Mouse (Mus musculus) inflammation-experienced regulatory T-cells, adult 6 months (primary cell): ENCODE results near the gene Selplg. TPM values are rescaled to one million over a fixed set of nuclear protein-coding genes. Genes with fewer than 3 reads are reported as not detected.
A peak's percentile ranks its signal among the peaks of the same experiment; 100 is the strongest.
"Not testable (repeated sequence)": the region's sequence is repeated elsewhere in the genome, so short reads cannot be mapped to it uniquely, and the experiment has no call there.

Experiments used
- ATAC-seq: one replicate; pipeline ENCODE4 v1.8.0; 2017
- polyA plus RNA-seq, 3 experiments: library from polyadenylated mRNA; unstranded; fragments of 100-300 nt; shearing (Covaris generic); gene quantifications; one replicate each; pipeline ENCODE4 v1.2.1; 2017

The Selplg gene
- polyA plus RNA-seq, 3 experiments from 2014 or later: 457 to 620 (median 469) TPM

DNA sequence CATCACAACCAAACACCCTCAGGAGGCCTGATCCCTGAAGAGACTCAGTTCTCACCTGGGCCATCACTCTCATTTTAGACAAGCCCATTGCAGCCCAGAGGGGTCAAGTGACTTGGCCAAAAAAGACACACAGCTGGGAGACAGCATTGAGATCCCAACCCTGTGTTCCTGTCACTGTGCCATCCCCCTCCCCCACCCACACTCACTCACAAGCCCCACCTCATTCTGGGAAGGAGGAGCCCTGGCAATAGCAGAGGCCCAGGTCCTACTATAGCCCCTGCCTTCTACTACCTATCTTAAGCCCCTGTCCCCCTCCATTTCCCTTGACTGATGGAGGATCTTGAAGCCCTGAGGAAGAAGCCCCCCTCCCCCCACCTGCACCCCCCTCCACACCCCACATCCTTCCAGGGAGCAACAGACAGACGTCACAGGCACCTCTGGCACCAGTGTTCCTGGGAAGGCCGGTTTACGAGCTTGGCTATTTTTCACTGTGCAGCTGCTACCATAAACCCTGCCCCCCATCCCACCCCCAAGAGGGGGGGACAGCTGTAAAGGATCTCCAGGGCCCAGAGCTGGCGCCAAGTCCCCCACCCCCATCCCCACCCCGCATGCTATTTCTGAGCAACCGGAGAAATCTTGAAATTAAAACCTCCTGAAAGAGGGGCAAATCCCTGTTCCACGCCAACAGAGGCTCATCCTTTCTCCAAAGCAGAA lies 43.2 kb downstream of the Selplg start:
- ATAC-seq: no peak

DNA sequence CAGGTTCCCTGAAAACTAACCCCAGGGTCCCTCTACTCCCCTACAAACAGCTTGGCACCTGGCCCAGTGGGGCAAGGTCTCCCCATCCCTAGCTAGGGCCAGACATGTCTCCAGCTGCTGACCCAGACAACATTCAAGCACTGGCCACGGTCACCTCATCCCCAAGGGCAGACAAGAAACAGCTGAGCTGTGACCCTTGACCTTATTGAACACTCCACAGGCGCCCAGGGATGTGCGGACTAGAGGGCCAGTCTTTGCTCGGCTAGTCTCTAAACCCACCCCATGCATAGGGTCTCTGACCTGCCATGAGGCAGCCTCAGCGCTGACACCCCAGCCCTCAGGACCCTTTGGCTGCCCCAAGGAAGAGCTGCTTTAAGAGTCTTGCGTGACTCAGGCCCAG lies 43.8 kb downstream of the Selplg start:
- ATAC-seq: no peak

DNA sequence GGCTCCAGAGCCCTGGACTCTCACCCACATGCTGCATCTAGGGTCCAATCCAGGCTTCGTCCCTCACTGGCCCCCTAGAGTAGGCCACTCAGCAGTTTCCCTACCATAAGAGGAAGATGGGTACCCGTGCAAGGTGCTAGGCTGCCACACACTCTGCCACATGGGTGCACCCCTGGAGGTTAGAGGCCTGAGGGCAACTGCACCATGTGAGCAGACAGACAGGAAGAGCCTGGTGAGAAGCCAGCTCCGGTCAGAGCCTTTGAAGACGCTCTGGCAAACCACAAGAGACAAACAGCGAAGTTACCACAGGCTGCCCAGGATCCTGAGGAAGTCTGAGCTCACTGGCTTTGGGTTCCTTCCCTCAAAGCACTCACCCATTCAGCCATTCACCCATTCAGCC lies 45.5 kb downstream of the Selplg start:
- ATAC-seq: no peak

DNA sequence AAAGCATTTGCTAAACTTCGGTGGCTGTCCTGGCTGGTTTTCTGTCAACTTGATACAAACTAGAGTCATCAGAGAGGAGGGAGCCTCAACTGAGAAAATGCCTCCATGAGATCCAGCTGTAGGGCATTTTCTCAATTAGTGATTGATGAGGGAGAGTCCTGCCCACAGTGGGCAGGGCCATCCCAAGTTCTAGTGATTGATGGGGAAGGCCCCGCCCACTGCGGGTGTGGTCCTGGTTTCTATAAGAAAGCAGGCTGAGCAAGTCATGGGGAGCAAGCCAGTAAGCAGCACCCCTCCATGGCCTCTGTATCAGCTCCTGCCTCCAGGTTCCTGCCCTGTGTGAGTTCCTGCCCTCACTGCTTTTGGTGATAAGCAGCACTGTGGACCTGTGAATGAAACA lies 48.3 kb downstream of the Selplg start:
- not testable (repeated sequence) for ATAC-seq

DNA sequence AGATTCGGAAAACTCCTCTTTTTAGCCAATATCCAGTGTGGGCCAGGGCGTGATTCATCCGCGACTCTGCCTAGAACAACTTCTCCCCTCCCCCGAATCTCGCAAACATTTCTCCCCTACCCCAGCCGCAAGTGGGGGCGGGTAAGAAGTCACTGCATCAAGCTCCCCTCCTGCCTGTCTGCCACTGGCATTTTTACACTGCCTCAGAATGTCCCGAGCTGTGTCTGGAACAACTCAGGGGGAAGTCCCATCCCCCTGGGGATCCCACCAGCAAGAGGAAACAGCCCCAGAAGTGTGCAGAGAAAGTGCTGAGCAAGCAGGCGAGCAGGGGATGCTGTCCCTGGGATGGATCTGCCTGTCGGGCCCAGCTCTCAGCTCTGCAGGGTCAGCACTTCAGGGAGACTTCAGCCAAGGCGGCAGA lies 48.9 kb downstream of the Selplg start:
- no peak for ATAC-seq

DNA sequence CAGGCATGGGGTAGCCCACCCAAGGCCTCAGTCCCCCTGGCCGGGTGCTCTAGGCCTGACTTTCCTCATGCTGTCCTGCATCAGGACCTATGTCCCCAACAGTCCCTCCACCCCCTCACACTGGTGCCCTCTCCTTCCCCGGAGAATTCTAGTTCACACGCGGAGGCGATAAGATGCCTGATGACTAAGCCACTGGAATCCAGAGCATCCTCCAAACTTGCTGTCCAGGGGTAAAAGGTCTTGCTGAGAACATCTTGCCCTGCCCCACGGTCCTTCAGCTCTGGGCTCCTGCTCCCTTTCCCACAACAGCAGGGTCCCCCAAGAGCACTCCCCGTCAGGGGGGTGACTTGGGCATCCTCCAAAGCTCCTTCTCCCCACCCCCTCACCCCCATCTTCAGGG lies 49.8 kb downstream of the Selplg start:
- no peak for ATAC-seq

DNA sequence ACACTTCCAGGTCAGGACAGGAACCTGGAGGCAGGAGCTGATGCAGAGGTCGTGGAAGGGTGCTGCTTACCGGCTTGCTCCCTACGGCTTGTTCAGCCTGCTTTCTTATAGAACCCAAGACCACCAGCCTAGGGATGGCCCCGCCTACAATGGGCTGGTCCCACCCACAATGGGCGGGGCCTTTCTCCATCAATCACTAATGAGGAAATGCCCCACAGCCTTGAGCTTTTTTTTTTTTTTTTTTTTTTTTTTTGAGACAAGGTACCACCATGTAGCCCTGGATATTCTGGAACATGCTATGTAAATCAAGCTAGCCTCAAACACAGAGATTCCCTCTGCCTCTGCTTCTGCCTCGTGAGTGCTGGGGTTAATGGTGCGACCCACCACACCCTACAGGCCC lies 50.6 kb downstream of the Selplg start:
- no peak for ATAC-seq

DNA sequence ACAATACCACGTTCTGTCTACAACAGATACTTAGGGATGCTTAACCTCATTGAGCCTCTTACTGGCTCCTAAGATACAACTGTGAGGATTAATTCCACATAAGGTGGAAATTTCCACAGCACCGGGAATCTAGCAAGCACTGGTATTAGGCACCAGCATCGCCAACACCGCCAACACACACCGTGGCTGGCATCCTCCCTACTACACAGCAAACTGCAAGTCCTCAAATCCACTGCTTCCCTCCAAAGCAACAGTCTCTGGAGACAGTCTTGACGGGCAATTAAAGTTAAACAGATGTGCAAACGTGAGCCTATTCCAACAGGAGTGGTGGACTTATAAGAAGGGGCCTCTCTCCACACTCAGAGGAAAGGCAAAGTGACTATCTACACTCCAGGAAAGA lies 51.2 kb downstream of the Selplg start:
- ATAC-seq: no peak

DNA sequence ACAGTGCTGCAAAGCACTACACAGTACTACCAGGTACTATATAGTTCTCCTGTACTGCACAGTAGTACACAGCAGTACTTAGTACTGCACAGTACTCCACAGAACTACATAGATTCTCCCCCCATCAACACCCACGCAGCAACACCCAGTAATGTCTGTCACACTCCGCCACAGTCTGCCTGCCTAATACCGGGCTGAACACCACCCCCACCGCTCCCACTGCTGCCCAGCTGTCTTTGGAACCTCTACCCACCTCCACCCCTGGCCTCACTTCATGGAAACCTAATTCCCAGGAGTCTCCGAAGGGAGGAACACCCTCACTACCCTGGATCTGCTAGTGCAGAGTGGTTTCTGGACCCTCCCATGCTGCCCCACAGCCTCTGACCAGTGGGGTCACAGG lies 51.7 kb downstream of the Selplg start:
- ATAC-seq: no peak

DNA sequence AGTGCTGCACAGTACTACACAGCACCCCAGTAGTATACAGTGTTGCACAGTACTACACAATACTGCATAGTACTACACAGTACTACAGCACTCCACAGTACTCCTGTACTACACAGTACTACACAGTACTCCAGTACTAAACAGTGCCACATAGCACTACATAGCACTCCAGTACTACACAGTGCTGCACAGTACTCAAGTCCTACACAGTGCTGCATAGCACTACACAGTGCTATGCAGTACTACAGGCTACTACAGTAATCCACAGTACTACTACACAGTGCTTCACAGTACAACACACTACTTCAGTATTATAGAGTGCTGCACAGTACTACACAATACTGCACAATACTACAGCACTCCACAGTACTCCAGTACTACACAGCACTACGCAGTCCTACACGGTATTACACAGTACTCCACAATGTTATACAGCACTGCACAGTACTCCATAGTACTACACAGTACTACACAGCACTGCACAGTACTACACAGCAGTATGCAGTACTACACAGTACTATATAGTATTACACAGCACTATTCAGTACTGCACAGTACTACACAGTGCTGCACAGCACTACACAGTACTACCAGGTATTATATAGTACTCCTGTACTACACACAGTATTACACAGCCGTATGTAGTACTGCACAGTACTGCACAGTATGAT lies 52.2 kb downstream of the Selplg start:
- ATAC-seq: no peak

DNA sequence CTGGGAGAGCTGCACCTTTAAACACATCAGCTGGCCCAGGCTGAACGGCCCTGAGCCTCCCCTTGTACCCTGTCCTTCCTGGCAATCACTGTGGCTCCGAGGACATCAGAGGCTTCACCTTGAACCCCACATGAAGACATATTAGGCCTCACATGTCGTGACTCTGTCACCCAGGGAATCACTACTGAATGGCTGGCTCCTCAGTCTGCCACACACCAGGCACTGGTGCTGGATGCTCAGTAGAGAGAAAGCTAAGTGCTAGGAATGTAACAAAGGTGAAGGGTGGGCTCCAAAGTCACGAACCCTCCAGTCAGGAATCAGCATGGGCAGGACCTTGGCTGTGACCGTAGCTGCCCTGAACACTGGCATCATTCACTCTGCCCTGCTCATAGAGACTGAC lies 52.9 kb downstream of the Selplg start:
- no peak for ATAC-seq

DNA sequence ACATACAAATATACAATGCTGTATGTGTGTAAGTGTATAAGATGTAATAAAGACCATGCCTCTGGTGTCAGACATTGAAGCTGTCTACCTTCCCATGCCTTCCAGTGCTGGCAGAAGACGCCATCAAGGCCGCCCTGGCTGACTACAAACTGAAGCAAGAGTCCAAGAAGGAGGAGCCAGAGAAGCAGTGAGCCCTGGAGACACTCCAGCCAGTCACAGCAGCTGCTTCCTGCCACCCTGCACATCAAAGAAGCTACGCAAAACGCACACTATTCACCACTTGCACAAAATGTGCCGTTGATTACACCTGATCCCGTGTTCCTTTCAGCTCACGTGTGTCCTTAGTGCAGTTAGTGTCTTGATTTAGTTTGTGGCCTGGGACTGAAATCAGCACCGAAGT lies 54.7 kb downstream of the Selplg start:
- ATAC-seq: not testable (repeated sequence)

DNA sequence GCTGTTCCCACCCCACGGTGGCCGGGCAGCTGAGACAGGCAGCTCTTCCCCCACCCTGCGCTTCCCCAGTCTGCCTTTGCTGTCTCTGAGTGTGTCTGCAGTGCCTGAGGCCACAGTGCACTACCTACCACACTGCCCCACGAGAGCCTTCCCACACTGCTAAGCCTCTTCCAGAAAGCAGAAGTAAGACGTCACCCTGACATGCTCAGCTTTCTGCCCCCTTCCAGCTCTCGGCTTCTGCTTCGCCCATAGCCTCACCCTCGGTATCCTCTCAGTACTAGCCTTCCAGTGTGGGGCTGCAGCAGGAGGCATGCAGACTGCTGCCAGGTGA lies 55.6 kb downstream of the Selplg start:
- ATAC-seq: no peak

DNA sequence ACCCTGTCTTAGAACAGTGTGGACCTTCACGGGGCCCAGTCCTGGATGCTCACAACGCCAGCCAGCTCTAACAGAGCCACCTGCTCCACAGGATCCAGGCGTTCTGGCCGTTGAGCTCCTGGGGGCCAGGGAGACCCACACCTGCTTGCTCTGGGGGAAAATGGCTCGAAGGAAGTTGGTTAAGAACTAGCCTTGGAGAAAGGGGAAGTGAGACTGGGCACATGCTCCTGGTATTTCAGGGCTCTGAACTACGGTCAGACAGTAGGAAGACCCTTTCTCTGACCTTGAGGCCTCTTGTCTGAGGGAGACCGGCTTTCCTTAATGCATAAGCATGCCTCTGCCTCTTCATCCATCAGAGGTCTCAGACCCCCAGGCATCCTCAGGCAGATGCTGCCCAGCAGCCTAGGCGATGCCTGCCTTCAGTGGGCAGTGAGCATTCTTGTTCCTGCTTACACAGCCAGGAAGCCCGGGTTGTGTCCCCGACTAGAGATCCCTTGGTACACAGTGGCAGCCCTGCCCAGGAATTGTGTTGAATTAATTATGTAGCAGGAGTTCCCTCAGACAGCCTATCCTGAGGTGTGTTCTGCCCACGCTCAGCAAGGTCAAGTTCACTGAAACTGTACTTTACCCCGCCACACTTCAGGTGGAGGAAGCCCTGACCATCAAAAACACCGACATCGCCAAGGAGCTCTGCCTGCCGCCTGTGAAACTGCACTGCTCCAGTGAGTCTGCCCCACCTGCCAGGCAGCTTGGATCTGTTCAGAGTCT lies 56.1 kb downstream of the Selplg start:
- ATAC-seq: no peak

DNA sequence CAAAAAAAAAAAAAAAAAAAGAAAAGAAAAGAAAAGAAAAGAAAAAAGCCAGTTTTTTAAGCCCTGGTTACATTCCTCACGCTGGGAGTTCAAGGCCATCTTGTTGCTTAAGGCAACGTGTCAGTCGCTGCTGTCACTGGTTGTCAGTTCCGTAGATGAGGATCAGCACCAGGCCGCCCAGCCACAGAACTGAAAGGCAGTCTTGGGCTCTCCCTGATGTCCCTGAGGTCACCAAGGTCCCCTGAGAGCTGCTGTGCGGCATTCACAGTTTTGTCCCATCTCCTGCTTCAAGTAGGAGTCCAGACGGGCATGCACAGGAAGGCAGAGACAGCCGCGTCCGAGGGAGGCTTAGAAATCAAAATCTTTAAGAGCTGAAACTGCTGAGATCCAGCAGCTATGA lies 56.9 kb downstream of the Selplg start:
- ATAC-seq: no peak

DNA sequence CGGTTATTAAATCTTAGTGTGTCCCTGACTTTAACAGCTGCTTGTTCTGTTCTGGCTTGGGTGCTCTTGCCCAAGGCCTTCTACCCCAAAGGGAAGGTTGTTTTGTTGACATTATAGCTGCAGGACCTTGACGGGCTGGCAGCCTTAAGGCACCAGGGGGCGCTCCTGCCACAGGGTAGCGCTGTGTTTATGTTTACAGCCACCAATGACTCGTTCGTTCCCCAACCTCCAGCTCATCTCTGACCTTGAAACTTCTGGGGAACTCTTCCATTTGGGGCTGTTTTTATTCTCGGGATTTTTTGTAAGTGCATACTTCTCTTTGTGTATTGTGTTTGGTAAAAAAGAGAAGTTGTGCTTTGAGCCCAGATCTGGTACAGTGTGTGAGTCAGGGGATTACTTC lies 58.8 kb downstream of the Selplg start:
- peak; percentile 45 for ATAC-seq

DNA sequence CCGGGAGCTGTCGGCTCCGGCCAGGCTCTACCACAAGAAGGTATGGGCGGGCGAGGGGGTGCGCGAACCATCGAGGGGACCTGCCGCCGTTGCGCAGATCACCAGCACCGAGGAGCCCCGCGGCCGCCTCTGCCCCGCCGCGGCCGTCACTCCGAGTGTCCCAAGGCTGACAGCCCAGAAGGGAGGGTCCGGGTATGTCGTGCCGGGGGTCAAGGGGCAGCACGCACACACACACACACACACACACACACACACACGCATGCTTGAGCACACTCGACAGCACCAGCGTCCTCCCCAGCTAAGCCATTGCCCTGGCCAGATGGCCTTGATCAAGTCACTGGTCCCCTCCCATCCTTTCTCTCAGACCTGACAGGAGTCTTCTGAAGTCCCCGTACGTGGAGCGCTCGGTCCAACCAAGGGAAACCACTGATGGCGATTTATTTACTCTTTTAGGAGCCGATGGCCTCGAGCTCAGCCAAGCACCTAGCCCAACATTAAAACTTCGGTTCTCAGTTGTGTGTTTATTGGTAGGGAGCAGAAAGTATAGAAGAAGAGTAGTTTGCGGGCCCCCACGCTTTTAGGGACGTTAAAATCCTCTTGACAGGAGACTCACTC lies 59.4 kb downstream of the Selplg start:
- no peak for ATAC-seq

DNA sequence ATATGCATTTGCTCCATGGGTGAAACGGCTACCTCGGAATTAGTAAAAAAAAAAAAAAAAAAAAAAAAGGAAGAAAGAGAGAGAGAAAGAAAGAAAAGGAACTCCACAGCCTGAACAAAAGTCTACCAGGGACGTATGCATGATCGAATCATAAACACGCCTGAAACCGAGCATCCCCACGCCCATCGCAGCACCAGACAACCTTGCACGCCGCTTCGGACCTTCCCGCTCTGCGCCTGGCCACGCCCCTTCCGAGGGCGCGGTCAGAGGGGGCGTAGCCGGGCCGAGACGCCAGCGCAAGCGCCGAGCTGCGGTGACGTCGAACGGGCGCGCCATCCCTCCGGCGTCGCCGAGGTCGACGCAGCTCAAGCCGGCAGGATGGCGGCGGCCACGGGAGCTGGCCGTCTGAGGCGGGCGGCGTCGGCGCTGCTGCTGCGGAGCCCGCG lies 60.0 kb downstream of the Selplg start, which contains the start of the genes Sart3 and Iscu:
TSS of gene Sart3 (minus strand) at position 61 of the 446 bp plus-strand sequence.
TSS of gene Iscu (plus strand) at position 299 of the 446 bp plus-strand sequence.
- ATAC-seq: peak; percentile 78

DNA sequence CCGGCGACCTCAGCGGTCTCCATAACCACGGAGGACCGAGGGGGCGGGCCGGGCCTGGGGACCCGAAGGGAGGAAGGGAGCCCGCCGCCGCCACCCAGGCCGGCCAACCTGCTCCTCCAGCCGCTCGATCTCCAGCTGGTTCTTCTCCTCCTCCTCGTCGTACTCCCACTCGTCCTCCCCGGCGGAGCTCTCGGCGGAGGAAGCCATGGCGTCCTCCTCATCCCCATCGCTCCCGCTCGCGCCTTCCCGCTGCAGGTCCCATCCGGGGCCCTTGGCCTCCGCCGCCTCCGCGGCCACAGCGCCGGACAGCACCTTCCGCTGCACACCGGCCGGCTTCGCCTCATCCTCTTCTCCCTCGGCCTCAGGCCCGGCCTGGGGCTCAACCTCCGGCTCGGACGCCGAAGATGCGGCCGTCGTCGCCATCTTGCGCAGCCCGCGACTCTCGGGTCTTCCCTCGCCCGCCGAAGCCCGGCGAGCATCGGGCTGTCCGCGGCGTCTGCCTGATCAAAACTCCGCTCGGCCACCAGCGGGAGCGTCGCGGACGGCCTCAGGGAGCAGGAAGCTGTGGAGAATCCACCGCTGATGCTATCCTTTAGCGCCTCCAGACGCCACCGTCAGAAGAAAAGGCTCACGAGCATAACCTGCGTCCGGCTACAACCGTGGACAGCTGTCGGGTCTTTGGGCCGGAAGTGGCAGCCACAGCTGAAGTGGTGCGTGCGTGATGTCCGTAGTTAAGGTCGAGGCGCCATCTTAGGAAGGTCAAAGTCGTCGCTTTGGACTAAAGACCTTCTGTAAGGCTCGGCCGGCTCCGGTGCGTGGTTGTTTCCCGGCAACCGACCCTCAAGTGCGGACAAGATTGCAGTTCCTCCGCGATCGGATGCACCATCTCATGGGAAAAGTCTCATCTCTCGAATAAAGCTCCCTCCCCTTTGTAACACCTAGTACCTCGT lies 61.0 kb downstream of the Selplg start:
- peak; percentile 67 for ATAC-seq

DNA sequence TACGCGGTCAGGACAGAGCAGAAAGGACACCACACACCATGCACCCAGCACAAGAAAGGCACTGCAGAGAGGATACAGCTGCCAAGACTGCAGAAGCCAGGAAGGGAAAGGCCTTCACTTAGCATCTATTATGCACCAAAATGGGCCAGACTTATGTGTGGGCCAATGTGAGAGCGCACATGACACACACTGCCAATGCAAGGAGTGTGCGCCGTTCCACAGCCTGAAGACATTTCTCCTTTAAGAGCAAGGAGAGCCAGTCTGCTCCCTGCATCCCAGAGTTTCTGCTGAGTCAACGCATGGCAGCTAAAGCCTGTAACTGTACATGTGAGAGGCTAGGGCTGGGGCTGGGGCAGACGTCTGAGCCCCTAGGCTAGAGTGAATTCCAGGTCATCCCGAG lies 63.6 kb downstream of the Selplg start:
- ATAC-seq: no peak
